Mouse (Mus musculus) myocyte (in vitro differentiated cells): ENCODE data around the gene Endog.

ENCODE experiments used
- CEBPB ChIP-seq: IDR thresholded peaks from 2 replicates; pipeline ENCODE4 v1.6.1; 2011; ENCODE audit warnings: mild to moderate bottlenecking, moderate library complexity; ENCODE audit not compliant: poor library complexity, insufficient read depth, severe bottlenecking
- E2F4 ChIP-seq: IDR thresholded peaks from one replicate; pipeline ENCODE4 v1.6.1; 2011; ENCODE audit warnings: mild to moderate bottlenecking, control low read depth, moderate library complexity; ENCODE audit not compliant: insufficient read depth
- MAX ChIP-seq: IDR thresholded peaks from one replicate; pipeline ENCODE4 v1.6.1; 2011; ENCODE audit warnings: low read depth, mild to moderate bottlenecking, control low read depth
- MYOD1 ChIP-seq, 3 experiments: IDR thresholded peaks; one replicate each; pipeline ENCODE4 v1.6.1; 2011; ENCODE audit warnings: control low read depth in 2 of 3, low read depth in 2 of 3, mild to moderate bottlenecking in 2 of 3, moderate library complexity in 1 of 3; ENCODE audit not compliant: insufficient read length in 2 of 3, control insufficient read depth in 1 of 3
- MYOG ChIP-seq, 3 experiments: IDR thresholded peaks; one replicate each; pipeline ENCODE4 v1.6.1; 2011; ENCODE audit warnings: control low read depth in 2 of 3, low read depth in 2 of 3, mild to moderate bottlenecking in 2 of 3; ENCODE audit not compliant: insufficient read length in 2 of 3, control insufficient read depth in 1 of 3, insufficient read depth in 1 of 3
- POLR2A ChIP-seq: IDR thresholded peaks from one replicate; pipeline ENCODE4 v1.6.1; 2011; ENCODE audit warnings: low read depth, mild to moderate bottlenecking, control low read depth, moderate library complexity; ENCODE audit not compliant: insufficient read length
- POLR2AphosphoS2 ChIP-seq: IDR thresholded peaks from one replicate; pipeline ENCODE4 v1.6.1; 2011; ENCODE audit warnings: low read depth, control low read depth; ENCODE audit not compliant: insufficient read length
- REST ChIP-seq: IDR thresholded peaks from one replicate; pipeline ENCODE4 v1.6.1; 2011; ENCODE audit warnings: mild to moderate bottlenecking, control low read depth, moderate library complexity; ENCODE audit not compliant: insufficient read depth, insufficient read length
- SRF ChIP-seq: IDR thresholded peaks from one replicate; pipeline ENCODE4 v1.6.1; 2011; ENCODE audit warnings: low read depth; ENCODE audit not compliant: control insufficient read depth, insufficient read length
- TCF12 ChIP-seq: IDR thresholded peaks from one replicate; pipeline ENCODE4 v1.6.1; 2011; ENCODE audit warnings: mild to moderate bottlenecking, control low read depth; ENCODE audit not compliant: poor library complexity, insufficient read depth, severe bottlenecking
- USF1 ChIP-seq: IDR thresholded peaks from one replicate; pipeline ENCODE4 v1.6.1; 2011; ENCODE audit warnings: low read depth, mild to moderate bottlenecking, control low read depth, moderate library complexity

- peak; percentile 92 for TF ChIP-seq POLR2A
- TF ChIP-seq MAX: no peak
- no peak for TF ChIP-seq E2F4
- peak; percentile 2 for TF ChIP-seq USF1
- TF ChIP-seq TCF12: no peak
- peak; percentile 84 for TF ChIP-seq POLR2AphosphoS2
- TF ChIP-seq CEBPB: no peak
- peak in 1 of 3 experiments; percentile 24 for TF ChIP-seq MYOG (IDR thresholded peaks at IDR 0.05; ENCODE audit: control insufficient read depth in 1 of 3, insufficient read depth in 1 of 3, insufficient read length in 2 of 3, low read depth in 2 of 3)
- no peak for TF ChIP-seq SRF
- peak in 1 of 3 experiments; percentile 55 for TF ChIP-seq MYOD1 (IDR thresholded peaks at IDR 0.05; ENCODE audit: control insufficient read depth in 1 of 3, insufficient read length in 2 of 3, low read depth in 2 of 3)
- no peak for TF ChIP-seq REST
Observed at GRCm38 (mm10) chr2:30171371-30171996, at the start of gene Endog.
